Mouse (Mus musculus) skeletal muscle tissue, adult 2 months (tissue): ENCODE results near the gene Tmem54.

ENCODE experiments used
- DNase-seq: peaks from one replicate; pipeline ENCODE4 v3.0.0-alpha.2; 2012; ENCODE audit warnings: low read depth, low spot score

Gene Tmem54

DNA sequence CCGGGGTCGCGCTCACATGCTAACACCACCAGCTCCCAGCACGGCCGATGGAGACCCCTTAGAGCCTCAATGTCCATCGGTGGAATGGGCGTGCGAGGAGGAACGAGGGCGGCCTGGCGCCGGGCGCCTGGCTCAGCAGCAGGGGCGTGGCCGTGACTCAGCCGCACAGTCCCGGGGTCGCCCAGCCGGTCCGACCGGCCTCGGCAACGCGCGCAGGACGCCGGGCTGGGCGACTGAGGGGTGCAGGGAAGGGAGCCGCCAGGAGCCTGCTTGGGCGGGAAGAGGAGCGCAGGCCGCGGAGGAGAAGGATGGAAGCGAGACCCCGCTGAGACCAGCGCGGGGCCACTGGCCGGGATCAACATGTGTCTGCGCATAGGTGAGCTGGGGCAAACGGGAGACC, at the start of gene Tmem54:
Gene Tmem54, plus strand, starts transcription at position 193 of the 400 bp plus-strand sequence.
- DNase-seq = no peak

DNA sequence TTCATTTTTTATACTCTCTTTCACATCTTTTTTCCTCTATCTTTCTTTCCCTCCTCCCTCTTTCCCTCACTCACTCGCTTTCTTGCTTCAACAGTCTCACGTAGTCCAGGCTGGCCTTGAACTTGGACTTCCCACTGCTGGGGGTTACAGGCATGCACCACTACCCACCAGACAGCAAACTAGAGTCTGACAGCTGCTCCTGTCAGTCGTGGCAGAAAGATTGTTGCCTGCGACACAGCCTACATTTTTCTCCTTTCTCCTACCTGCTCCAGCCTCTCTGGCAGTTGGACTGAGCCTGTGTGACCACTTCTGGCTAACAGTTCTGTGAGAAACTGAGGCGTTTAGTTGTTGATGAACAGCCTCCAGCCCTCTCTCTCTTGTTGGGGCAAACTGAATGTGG, 49.8 kb upstream of the Tmem54 start:
- DNase-seq = no peak

- peak; percentile 95 for DNase-seq
Observed at GRCm38 (mm10) chr4:129057533-129058206, 47.7 kb upstream of the Tmem54 start.

DNA sequence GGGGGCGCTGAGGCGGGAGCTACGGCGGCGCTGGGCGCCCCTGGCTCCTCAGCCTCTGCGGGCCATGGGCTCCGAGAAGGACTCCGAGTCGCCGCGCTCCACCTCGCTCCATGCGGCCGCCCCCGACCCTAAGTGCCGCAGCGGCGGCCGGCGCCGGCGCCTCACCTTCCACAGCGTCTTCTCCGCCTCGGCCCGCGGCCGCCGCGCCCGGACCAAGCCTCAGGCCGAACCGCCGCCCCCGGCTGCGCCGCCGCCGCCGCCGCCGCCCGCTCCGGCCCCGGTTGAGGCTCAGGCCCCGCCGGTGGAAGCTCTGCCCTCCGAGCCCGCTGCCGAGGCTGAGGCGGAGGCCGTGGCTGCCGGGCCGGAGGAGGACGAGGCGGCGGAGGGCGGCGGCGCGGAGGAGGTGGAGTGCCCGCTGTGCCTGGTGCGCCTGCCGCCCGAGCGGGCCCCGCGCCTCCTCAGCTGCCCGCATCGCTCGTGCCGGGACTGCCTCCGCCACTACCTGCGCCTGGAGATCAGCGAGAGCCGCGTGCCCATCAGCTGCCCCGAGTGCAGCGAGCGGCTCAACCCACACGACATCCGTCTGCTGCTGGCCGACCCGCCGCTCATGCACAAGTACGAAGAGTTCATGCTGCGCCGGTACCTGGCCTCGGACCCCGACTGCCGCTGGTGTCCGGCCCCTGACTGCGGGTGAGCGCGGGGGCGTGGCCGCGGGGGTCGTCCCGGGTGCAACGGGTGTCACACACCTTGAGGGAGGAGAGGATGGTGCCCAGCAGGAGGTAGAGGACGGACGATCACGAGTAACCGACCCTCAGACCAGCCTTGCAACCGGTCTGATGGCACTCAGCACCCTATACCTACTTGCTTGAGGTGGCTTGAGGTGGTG, 46.9 kb upstream of the Tmem54 start, which contains the start of gene Rnf19b:
Gene Rnf19b, plus strand, starts transcription at position 65 of the 886 bp plus-strand sequence.
- no peak for DNase-seq

DNA sequence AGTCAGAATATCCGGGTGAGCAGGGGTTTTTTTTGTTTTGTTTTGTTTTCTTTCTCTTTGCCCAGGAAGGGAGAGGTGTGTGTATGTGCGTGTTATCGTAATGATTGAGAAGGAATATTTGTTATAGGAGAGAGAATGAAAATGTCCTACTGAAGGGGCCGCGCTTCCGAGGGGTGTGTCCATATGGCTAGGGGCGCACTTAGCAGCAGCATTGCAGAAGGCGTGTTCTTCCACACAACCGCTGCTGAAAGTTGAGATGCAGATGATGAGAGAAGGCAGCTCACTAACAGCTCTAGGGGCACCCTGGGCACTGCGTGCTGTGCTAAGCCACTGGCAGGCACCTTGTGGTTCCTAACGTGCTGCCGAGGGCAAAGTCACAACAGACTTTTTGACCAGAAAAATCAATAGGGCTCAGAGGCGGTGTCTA, 46.2 kb upstream of the Tmem54 start:
- DNase-seq = no peak

GRCm38 (mm10) chr4:129059922-129060321, 45.4 kb upstream of the Tmem54 start:
- DNase-seq = no peak

GRCm38 (mm10) chr4:129061486-129061885, 43.9 kb upstream of the Tmem54 start:
- DNase-seq = no peak

DNA sequence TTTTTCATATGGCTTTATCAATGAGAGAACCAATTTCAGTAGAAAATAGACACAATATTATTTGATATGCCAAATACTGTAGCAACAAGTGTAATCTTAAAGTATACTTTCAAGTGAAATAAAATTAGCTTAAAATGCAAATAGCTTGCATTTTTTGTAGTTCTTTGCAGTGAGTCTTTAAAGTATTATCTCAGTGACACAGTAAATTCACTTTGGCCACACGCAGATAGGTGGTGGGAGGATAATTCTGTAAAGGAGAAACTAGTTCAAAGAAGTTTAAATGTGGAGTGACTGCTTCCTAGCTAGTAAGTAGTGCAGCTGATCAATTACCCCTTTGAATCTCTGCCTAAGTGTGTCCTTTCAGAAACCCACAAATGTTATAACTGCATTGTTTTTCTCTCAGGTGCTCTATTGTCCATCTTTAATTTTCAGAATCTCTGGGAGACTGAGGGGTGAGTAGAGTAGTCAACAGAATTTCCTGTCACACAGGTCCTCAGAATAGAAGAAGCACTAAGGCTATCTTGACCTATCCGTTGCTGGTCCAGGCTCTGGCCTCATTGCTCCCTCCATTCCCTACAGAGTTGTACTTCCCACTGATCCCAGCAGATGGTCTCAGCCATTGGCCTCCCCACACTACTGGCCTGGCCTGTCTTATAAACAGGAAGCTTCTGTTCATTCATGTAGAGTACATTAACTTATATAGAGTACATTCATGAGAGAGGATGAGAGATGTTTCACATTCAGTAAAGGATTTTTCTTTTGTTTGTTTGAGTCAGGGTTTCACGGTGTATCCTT, 42.9 kb upstream of the Tmem54 start:
- DNase-seq = no peak

DNA sequence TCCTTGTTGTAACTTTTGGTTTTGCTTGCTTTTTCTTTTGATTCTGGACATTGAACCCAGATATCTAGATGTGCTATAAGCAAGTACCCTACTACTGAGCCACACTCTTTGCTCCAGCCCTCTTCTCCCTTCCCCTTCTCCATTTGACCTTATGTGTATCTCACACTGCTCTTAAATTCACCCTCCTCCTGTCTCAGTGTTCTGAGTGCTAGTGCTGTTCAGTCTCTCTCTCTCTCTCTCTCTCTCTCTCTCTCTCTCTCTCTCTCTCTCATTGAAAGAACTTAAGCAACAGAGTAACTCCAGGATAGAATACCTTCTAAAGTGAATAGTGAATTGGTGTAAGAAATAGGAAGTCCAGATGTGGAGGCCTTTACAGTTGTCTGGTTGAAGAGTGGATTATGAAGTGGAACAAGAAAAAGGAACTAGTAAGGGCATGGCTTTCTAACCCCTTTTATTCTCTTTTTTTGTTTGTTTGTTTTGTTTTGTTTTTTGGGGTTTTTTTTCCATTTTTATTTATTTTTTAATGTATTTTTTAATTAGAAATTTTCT, 39.6 kb upstream of the Tmem54 start:
- DNase-seq = no peak

DNA sequence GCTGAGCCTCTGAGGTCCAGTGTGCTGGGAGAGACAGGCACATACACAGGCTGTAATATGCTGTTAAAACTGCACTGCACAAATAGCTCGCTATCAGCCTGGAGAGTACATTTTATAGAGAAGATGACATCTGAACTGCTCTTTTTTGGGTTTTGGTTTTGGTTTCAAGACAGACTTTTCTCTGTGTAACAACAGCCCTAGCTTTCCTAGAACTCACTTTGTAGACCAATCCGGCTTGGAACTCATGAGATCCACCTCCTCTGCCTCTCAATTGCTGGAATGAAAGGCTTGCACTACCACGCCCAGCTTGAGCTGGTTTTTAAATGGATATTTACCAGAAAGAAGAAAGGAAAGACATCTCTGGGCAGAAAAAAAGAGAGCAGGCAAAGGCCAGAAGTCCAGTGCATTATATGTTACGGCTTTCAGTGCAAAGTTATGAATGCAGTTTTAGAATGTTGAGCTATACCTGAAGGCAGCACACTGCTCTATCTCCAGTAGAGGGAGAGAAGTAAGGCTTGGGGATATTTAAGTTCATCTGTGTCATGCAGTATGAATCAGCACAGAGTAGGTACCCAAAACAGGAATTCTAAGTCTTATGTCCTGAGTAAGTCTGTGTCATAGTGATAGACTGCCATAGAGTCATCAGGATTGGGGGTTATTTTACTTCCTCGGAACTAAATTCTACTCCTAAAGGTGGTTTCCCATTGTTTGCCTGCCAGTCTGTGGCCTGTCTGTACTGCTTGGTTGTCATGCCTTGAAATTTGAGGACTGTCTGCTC, 37.5 kb upstream of the Tmem54 start:
- DNase-seq = no peak

DNA sequence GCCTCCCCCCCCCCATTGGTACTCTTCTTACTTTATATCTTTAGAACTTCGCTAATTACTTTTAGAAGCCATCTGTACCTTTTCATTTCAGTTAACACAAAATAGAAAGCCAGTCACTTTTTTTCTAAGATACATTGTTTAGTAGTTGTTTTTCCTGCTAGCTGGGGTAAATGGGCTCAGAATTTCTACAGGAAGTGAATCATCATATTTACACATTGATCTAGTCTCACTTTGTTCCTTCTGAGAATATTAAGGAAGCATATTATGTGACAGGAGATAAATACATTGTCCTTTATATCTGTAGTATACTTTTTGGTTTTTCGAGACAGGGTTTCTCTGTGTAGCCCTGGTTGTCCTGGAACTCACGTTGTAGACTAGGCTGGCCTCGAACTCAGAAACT, 36.5 kb upstream of the Tmem54 start:
- no peak for DNase-seq

GRCm38 (mm10) chr4:129079126-129079525, 26.2 kb upstream of the Tmem54 start:
- no peak for DNase-seq

DNA sequence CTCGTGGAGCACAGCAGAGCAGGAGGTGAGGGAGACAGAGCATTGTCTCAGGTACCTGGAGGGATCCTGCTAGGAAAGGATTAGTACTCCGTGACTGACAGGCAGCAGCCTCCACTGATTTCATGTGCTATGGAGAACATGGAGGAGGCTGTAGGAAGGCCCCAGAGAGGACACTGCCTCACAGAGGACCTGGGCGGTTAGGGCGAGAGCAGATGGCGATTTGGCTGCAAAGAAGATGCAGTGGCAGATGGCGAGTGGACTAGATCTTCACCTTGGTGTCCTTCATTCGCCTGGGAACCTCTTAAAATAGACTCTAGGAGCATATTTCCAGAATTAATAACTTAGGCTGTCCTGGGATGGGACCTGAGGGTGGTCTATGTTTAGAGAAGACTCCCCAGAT, 24.3 kb upstream of the Tmem54 start:
- no peak for DNase-seq

- peak; percentile 32 for DNase-seq
Observed at GRCm38 (mm10) chr4:129081512-129081911, 23.8 kb upstream of the Tmem54 start.

- DNase-seq = no peak
Observed at GRCm38 (mm10) chr4:129081939-129082338, 23.4 kb upstream of the Tmem54 start.

DNA sequence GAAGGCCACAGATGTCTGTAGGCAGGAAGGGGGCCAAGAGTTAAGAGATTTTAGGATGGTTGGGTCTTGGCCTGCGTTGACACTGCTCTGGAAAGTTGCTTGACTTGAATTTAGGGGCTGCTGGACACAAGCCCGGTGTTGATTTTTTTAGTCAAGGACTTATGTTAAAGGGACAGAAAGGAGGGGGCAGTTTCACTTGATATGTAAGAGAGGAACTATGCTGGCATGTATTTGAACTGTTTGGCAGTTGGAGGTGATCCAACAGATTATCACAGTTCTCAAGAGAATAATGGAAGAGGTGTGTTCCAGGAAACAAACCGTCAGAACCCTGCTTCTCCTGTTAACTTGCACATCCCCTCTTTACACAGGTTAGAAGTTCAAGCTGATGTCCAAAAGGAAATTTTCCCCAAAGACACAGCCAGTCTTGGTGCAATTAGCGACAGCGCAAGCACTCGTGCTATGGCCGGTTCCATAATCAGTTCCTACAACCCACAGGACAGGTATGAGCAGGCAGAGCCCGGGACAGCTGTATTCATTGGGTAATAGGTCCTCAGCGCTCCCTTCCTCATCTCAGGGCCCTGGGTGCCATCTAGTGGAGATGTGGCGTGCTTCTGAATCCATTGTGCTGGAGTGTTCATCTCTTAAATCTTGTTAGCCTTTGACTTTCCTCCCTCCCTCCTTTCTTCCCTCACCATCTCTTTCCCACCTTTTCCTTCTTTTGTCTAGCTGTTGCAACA, 22.8 kb upstream of the Tmem54 start:
- DNase-seq = peak; percentile 52

DNA sequence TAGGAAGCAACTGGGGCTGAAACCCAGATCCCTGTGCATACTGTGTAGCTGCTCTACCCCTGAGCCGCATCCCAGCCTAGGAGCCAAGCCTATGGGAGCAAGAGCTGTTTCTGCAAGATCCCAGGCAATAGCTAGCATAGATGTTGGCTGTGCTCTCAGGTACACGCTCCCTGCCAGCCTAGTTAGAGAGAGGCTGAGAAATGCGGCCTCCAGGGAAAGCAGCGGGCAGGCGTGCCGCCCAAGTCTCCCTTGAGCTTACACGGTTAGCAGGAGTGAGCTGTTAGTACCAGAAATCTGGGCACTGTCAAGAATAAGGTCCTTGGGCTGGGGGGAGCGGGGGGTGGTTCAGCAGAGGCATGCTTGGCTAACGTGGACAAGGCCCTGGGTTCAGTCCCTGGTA, 20.5 kb upstream of the Tmem54 start:
- no peak for DNase-seq

GRCm38 (mm10) chr4:129086078-129086477, 19.3 kb upstream of the Tmem54 start:
- peak; percentile 36 for DNase-seq

DNA sequence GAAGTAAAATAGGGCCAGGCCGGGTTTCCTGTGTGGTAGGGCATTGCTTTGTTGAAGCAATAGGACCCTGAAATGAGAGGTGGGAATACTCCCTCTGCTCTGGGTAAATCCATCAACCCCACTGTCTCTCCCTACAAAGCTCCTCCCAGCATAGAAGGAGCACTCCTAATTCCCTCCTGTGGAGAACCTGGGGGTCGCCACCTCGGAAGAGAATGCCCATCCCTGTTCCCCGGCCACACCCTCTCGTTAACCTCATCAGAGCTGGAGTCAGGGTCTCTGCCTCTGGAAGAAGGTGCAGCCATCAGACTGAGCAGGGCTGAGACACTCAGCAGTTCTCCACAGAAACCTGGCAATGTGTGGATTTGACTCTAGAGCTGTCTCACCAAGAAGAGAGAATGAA, 17.5 kb upstream of the Tmem54 start:
- DNase-seq = no peak

DNA sequence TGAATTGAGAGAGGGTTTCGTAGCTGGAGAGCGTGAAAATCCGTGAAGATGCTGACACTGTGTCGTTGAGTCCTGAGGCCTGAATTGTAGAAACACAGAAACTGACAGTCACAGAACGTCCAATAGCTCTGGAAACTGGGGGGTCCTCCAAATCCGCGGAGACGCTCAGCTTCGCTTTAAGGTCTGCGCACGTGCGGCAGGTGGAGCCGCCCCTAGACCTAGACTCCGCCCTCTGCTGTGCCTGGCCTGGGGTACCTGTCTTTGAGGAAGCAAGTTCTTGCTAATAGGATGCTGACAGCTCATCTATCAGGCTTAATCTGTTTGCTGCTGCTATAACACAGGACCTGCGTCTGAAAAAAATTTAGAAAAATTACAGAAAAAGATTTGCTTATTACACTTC, 10.1 kb upstream of the Tmem54 start:
- no peak for DNase-seq
